Mouse (Mus musculus) forebrain, embryonic 13.5 days (tissue): ENCODE measurements around the gene Morn5. TPM values are rescaled to one million over a fixed set of nuclear protein-coding genes. Genes with fewer than 3 reads are reported as not detected.

Experiments
- ATAC-seq: fragments of 200-750 bp; cut with Nextera tagmentation; 2 replicates; pipeline ENCODE4 v1.8.0; 2017
- H3K27ac ChIP-seq: fragments of 300-500 bp; sonication (generic); 2 replicates; pipeline ENCODE4 v1.5.1; 2015; ENCODE audit warnings: inconsistent platforms, mild to moderate bottlenecking, moderate library complexity
- H3K27me3 ChIP-seq: fragments of 300-500 bp; sonication (generic); 2 replicates; pipeline ENCODE4 v1.6.1; 2015; ENCODE audit warnings: mild to moderate bottlenecking, inconsistent platforms
- H3K36me3 ChIP-seq: fragments of 300-500 bp; sonication (generic); 2 replicates; pipeline ENCODE4 v1.6.1; 2015; ENCODE audit warnings: mild to moderate bottlenecking, inconsistent platforms; ENCODE audit not compliant: poor library complexity, severe bottlenecking
- H3K4me1 ChIP-seq: fragments of 300-500 bp; sonication (generic); 2 replicates; pipeline ENCODE4 v1.6.1; 2015; ENCODE audit warnings: inconsistent platforms
- H3K4me2 ChIP-seq: fragments of 300-500 bp; sonication (generic); 2 replicates; pipeline ENCODE4 v1.6.1; 2015; ENCODE audit warnings: inconsistent platforms, mild to moderate bottlenecking, moderate library complexity
- H3K4me3 ChIP-seq: fragments of 300-500 bp; sonication (generic); 2 replicates; pipeline ENCODE4 v1.5.1; 2015; ENCODE audit warnings: mild to moderate bottlenecking, inconsistent platforms
- H3K9ac ChIP-seq: fragments of 300-500 bp; sonication (generic); 2 replicates; pipeline ENCODE4 v1.6.1; 2015; ENCODE audit warnings: mild to moderate bottlenecking, inconsistent platforms
- H3K9me3 ChIP-seq: fragments of 300-500 bp; sonication (generic); replicated peaks from 2 replicates; pipeline ENCODE4 v1.6.1; 2016; ENCODE audit warnings: inconsistent platforms
- WGBS: fragments of 180-500 bp; shearing (Covaris S2); methylation state at CpG from one replicate; pipeline ENCODE4 v1.1.7; 2015; 5-methylcytosine and 5-hydroxymethylcytosine counted together
- polyA plus RNA-seq: library from polyadenylated mRNA; unstranded; fragments of >200 nt; fragmentation: Nextera tagmentation; extraction: Ambion mirVana; gene quantifications from 2 replicates; pipeline ENCODE4 v1.2.1, GENCODE M21; 2015

Morn5 gene
- polyA plus RNA-seq, 1 experiment from 2014 or later = 2.0 TPM

- WGBS = 87% methylated on average over 5 of the region's 5 CpGs
- ATAC-seq = no peak
- H3K9ac ChIP-seq = no peak overlapping the region
- no peaks in the 10 kb centered on the region for H3K9me3 ChIP-seq
- H3K27ac ChIP-seq = no peak overlapping the region
- 0 out of 2 replicates have a peak, but pooled peaks cover 7% of the 10 kb centered on the region for H3K27me3 ChIP-seq
- peaks cover 14% of the 10 kb centered on the region for H3K4me1 ChIP-seq
- no peak overlapping the region for H3K4me2 ChIP-seq
- no peaks in the 10 kb centered on the region for H3K36me3 ChIP-seq
- H3K4me3 ChIP-seq = no peak overlapping the region
Observed at GRCm38 (mm10) chr2:36075210-36075609, 26.0 kb downstream of the Morn5 start.

GRCm38 (mm10) chr2:36077160-36077761 is 28.0 kb downstream of the Morn5 start:
- no peak overlapping the region for H3K4me3 ChIP-seq
- 22% methylated on average over 11 of the region's 11 CpGs for WGBS
- peak overlapping the region; percentile 65 for H3K27ac ChIP-seq
- peaks cover 19% of the 10 kb centered on the region for H3K4me1 ChIP-seq
- no peaks in the 10 kb centered on the region for H3K9me3 ChIP-seq
- peak overlapping the region; percentile 46 for H3K4me2 ChIP-seq
- 0 out of 2 replicates have a peak overlapping the region, but pooled peaks have one; percentile 30 for H3K9ac ChIP-seq
- H3K27me3 ChIP-seq = 0 out of 2 replicates have a peak, but pooled peaks cover 7% of the 10 kb centered on the region
- H3K36me3 ChIP-seq = no peaks in the 10 kb centered on the region
- peak; percentile 70 for ATAC-seq

- Histone ChIP-seq H3K27me3 (0 out of 2 replicates have a peak, but pooled peaks cover 15% of the 10 kb centered on the region), H3K9ac (no peak overlapping the region), H3K4me2 (no peak overlapping the region), H3K27ac (no peak overlapping the region), H3K4me1 (peaks cover 19% of the 10 kb centered on the region), H3K36me3 (no peaks in the 10 kb centered on the region), H3K9me3 (no peaks in the 10 kb centered on the region), H3K4me3 (no peak overlapping the region)
- 49% methylated on average over 9 of the region's 9 CpGs for WGBS
- ATAC-seq = no peak
Observed at GRCm38 (mm10) chr2:36081446-36081845, 32.2 kb downstream of the Morn5 start.

GRCm38 (mm10) chr2:36082802-36083580 is 33.7 kb downstream of the Morn5 start:
- no peak for ATAC-seq
- Histone ChIP-seq H3K4me1 (0 out of 2 replicates have a peak, but pooled peaks cover 5% of the 10 kb centered on the region), H3K36me3 (no peaks in the 10 kb centered on the region)

GRCm38 (mm10) chr2:36085041-36085440 is 35.8 kb downstream of the Morn5 start:
- Histone ChIP-seq H3K4me3 (no peak overlapping the region), H3K9me3 (no peaks in the 10 kb centered on the region), H3K4me1 (peaks cover 11% of the 10 kb centered on the region; the same call in 1 of the 2 replicates), H3K9ac (no peak overlapping the region), H3K4me2 (no peak overlapping the region), H3K27me3 (peaks cover 40% of the 10 kb centered on the region), H3K36me3 (no peaks in the 10 kb centered on the region), H3K27ac (no peak overlapping the region)
- ATAC-seq = no peak
- 71% methylated on average over 1 of the region's 1 CpGs for WGBS

More at GRCm38 (mm10) chr2:36082802-36083580, 33.7 kb downstream of the Morn5 start:
- Histone ChIP-seq H3K9ac (no peak overlapping the region), H3K4me3 (no peak overlapping the region), H3K27ac (no peak overlapping the region), H3K4me2 (no peak overlapping the region), H3K9me3 (no peaks in the 10 kb centered on the region), H3K27me3 (peaks cover 24% of the 10 kb centered on the region)
- 79% methylated on average over 9 of the region's 9 CpGs for WGBS

GRCm38 (mm10) chr2:36089190-36089589 is 39.9 kb downstream of the Morn5 start:
- Histone ChIP-seq H3K4me3 (no peak overlapping the region), H3K27me3 (peaks cover 80% of the 10 kb centered on the region), H3K4me2 (no peak overlapping the region), H3K9me3 (no peaks in the 10 kb centered on the region), H3K27ac (no peak overlapping the region), H3K4me1 (peaks cover 25% of the 10 kb centered on the region), H3K36me3 (no peaks in the 10 kb centered on the region), H3K9ac (no peak overlapping the region; the same call in 1 of the 2 replicates)
- no peak for ATAC-seq
- WGBS = 20% methylated on average over 3 of the region's 3 CpGs

GRCm38 (mm10) chr2:36090853-36091741 is 41.8 kb downstream of the Morn5 start:
- Histone ChIP-seq H3K27ac (no peak overlapping the region), H3K9me3 (no peaks in the 10 kb centered on the region), H3K4me1 (peaks cover 25% of the 10 kb centered on the region), H3K36me3 (no peaks in the 10 kb centered on the region), H3K27me3 (peaks cover 95% of the 10 kb centered on the region), H3K4me2 (peak overlapping the region; percentile 69), H3K4me3 (peak overlapping the region; percentile 42), H3K9ac (peak overlapping the region; percentile 40; the same call in 1 of the 2 replicates)
- WGBS = 2% methylated on average over 69 of the region's 70 CpGs
- ATAC-seq = peak; percentile 80

- peaks cover 97% of the 10 kb centered on the region for H3K27me3 ChIP-seq
- H3K9ac ChIP-seq = no peak overlapping the region
- H3K4me3 ChIP-seq = no peak overlapping the region
- WGBS = 3% methylated on average over 4 of the region's 4 CpGs
- H3K27ac ChIP-seq = no peak overlapping the region
- no peak overlapping the region; the same call in 1 of the 2 replicates for H3K4me2 ChIP-seq
- H3K36me3 ChIP-seq = no peaks in the 10 kb centered on the region
- ATAC-seq = no peak
- H3K4me1 ChIP-seq = peaks cover 25% of the 10 kb centered on the region
- no peaks in the 10 kb centered on the region for H3K9me3 ChIP-seq
Observed at GRCm38 (mm10) chr2:36092748-36093147, 43.5 kb downstream of the Morn5 start.

- Histone ChIP-seq H3K27ac (peak overlapping the region; percentile 19; the same call in 1 of the 2 replicates), H3K27me3 (peaks cover 99% of the 10 kb centered on the region), H3K36me3 (no peaks in the 10 kb centered on the region), H3K4me2 (peak overlapping the region; percentile 64), H3K9ac (no peak overlapping the region), H3K4me1 (peaks cover 25% of the 10 kb centered on the region), H3K4me3 (no peak overlapping the region), H3K9me3 (no peaks in the 10 kb centered on the region)
- ATAC-seq = no peak
- WGBS = 14% methylated on average over 7 of the region's 7 CpGs
Observed at GRCm38 (mm10) chr2:36093301-36093700, 44.0 kb downstream of the Morn5 start.

GRCm38 (mm10) chr2:36093914-36094475 is 44.7 kb downstream of the Morn5 start:
- 4% methylated on average over 31 of the region's 31 CpGs for WGBS

GRCm38 (mm10) chr2:36097129-36097815 is 48.0 kb downstream of the Morn5 start:
- 2% methylated on average over 18 of the region's 18 CpGs for WGBS
- Histone ChIP-seq H3K9ac (peak overlapping the region; percentile 9; the same call in 1 of the 2 replicates), H3K27ac (no peak overlapping the region), H3K9me3 (no peaks in the 10 kb centered on the region), H3K27me3 (peaks cover 99% of the 10 kb centered on the region), H3K4me1 (no peaks in the 10 kb centered on the region), H3K4me2 (peak overlapping the region; percentile 64), H3K4me3 (peak overlapping the region; percentile 22), H3K36me3 (no peaks in the 10 kb centered on the region)
- no peak for ATAC-seq

More at GRCm38 (mm10) chr2:36093914-36094475, 44.7 kb downstream of the Morn5 start:
- H3K27me3 ChIP-seq = peaks cover 99% of the 10 kb centered on the region
- H3K4me2 ChIP-seq = peak overlapping the region; percentile 64
- no peak overlapping the region for H3K27ac ChIP-seq
- peak overlapping the region; percentile 14 for H3K4me3 ChIP-seq
- 0 out of 2 replicates have a peak overlapping the region, but pooled peaks have one; percentile 17 for H3K9ac ChIP-seq
- no peaks in the 10 kb centered on the region for H3K9me3 ChIP-seq
- H3K36me3 ChIP-seq = no peaks in the 10 kb centered on the region
- ATAC-seq = no peak
- peaks cover 24% of the 10 kb centered on the region for H3K4me1 ChIP-seq
